Mouse (Mus musculus): ENCODE data around the gene Unkl. TPM values are rescaled to one million over a fixed set of nuclear protein-coding genes. Genes with fewer than 3 reads are reported as not detected.

Unkl gene
- polyA plus RNA-seq, 1 experiment from 2014 or later, result 16.0 TPM

- 50% methylated on average over 6 of the region's 6 CpGs for WGBS
- Histone ChIP-seq H3K27ac (ENCODE audit: low read depth, low read length) (no peak overlapping the region), H3K9ac (ENCODE audit: low read depth, low read length) (no peak overlapping the region), H3K9me3 (ENCODE audit: control insufficient read depth, low read length) (no peaks in the 10 kb centered on the region), H3K4me2 (ENCODE audit: low read length) (no peak overlapping the region), H3K4me1 (ENCODE audit: control insufficient read depth, insufficient read depth, low read depth, low read length) (peaks cover 29% of the 10 kb centered on the region), H3K27me3 (replicated peaks; ENCODE audit: control insufficient read depth, insufficient read depth, low read length) (peaks cover 11% of the 10 kb centered on the region), H3K4me3 (ENCODE audit: low read length) (no peak overlapping the region), H3K36me3 (ENCODE audit: control insufficient read depth, insufficient read depth, low read length) (peaks cover 3% of the 10 kb centered on the region)
- no peak for ATAC-seq
Observed at GRCm38 (mm10) chr17:25257804-25258261, 69.6 kb downstream of the Unkl start.

DNA sequence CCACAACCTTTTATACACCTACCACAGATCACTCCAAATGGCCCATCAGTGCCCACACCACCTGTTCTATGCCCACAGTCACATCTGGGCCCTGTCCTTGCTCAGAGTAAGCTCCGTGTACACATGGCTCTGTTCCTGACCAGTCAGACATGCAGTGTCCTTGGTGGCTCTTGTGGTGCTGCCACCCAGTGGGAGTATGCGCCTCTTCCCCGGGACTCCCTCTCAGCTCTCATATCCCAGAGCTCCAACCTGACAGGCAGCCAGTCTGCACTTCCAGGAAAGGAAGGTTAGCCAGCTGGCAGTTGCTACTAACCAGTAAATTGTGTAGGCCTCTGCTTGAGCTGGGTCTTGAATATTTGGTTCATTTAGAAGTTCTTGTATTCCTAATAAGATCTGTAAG is 76.3 kb downstream of the Unkl start:
- Histone ChIP-seq H3K4me2 (ENCODE audit: low read length) (no peak overlapping the region), H3K9ac (ENCODE audit: low read depth, low read length) (no peak overlapping the region), H3K27ac (ENCODE audit: low read depth, low read length) (no peak overlapping the region), H3K9me3 (ENCODE audit: control insufficient read depth, low read length) (no peaks in the 10 kb centered on the region), H3K27me3 (replicated peaks; ENCODE audit: control insufficient read depth, insufficient read depth, low read length) (no peaks in the 10 kb centered on the region), H3K36me3 (ENCODE audit: control insufficient read depth, insufficient read depth, low read length) (peaks cover 54% of the 10 kb centered on the region), H3K4me1 (ENCODE audit: control insufficient read depth, insufficient read depth, low read depth, low read length) (peaks cover 1% of the 10 kb centered on the region; the same call in 1 of the 2 replicates), H3K4me3 (ENCODE audit: low read length) (no peak overlapping the region)
- WGBS, result 78% methylated on average over 3 of the region's 3 CpGs
- ATAC-seq, result no peak

DNA sequence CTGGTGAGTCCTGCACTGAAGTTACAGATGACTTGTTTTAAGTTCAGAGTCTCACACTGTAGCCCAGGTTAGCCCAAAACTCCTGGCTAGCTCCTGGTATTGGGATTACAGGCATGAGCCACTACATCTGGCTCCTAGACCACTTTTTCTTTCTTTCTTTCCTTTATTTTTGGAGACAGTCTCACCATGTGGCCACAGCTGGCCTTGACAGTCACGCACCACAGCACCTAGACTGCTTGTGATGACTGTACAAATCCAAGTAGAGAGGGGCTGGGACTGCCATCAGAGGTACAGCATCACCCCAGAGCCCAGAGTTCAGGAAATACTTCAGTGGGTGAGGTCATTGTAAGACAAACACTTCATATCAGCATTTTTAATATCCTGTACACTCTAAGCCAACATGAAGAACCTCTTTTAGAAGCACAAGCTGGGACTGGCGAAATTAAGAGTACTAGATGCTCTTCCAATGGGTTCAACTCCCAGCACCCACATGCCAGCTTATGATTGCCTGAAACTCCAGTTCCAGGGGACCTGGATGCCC is 82.7 kb downstream of the Unkl start:
- Histone ChIP-seq H3K4me3 (ENCODE audit: low read length) (no peak overlapping the region; the same call in 1 of the 2 replicates), H3K36me3 (ENCODE audit: control insufficient read depth, insufficient read depth, low read length) (peaks cover 26% of the 10 kb centered on the region), H3K4me1 (ENCODE audit: control insufficient read depth, insufficient read depth, low read depth, low read length) (peaks cover 33% of the 10 kb centered on the region), H3K4me2 (ENCODE audit: low read length) (peak overlapping the region; percentile 97), H3K27ac (ENCODE audit: low read depth, low read length) (no peak overlapping the region), H3K27me3 (replicated peaks; ENCODE audit: control insufficient read depth, insufficient read depth, low read length) (no peaks in the 10 kb centered on the region), H3K9me3 (ENCODE audit: control insufficient read depth, low read length) (no peaks in the 10 kb centered on the region), H3K9ac (ENCODE audit: low read depth, low read length) (no peak overlapping the region)
- no peak for ATAC-seq
- 78% methylated on average over 2 of the region's 2 CpGs for WGBS

GRCm38 (mm10) chr17:25272326-25272725 is 84.1 kb downstream of the Unkl start:
- Histone ChIP-seq H3K27me3 (replicated peaks; ENCODE audit: control insufficient read depth, insufficient read depth, low read length) (no peaks in the 10 kb centered on the region), H3K4me3 (ENCODE audit: low read length) (peak overlapping the region; percentile 89), H3K4me1 (ENCODE audit: control insufficient read depth, insufficient read depth, low read depth, low read length) (peaks cover 33% of the 10 kb centered on the region), H3K4me2 (ENCODE audit: low read length) (peak overlapping the region; percentile 97), H3K9me3 (ENCODE audit: control insufficient read depth, low read length) (no peaks in the 10 kb centered on the region), H3K36me3 (ENCODE audit: control insufficient read depth, insufficient read depth, low read length) (peaks cover 13% of the 10 kb centered on the region), H3K27ac (ENCODE audit: low read depth, low read length) (peak overlapping the region; percentile 99), H3K9ac (ENCODE audit: low read depth, low read length) (peak overlapping the region; percentile 98)
- no peak for ATAC-seq
- 1% methylated on average over 10 of the region's 10 CpGs for WGBS

GRCm38 (mm10) chr17:25272951-25273705 is 84.9 kb downstream of the Unkl start:
- H3K4me3 ChIP-seq (ENCODE audit: low read length), result peak overlapping the region; percentile 89
- peak overlapping the region; percentile 97 for H3K4me2 ChIP-seq (ENCODE audit: low read length)
- ATAC-seq, result peak; percentile 92
- peaks cover 6% of the 10 kb centered on the region for H3K36me3 ChIP-seq (ENCODE audit: control insufficient read depth, insufficient read depth, low read length)
- under 1% methylated on average over 64 of the region's 92 CpGs for whole genome bisulfite sequencing
- H3K4me1 ChIP-seq (ENCODE audit: control insufficient read depth, insufficient read depth, low read depth, low read length), result peaks cover 33% of the 10 kb centered on the region
- no peaks in the 10 kb centered on the region for H3K27me3 ChIP-seq (replicated peaks; ENCODE audit: control insufficient read depth, insufficient read depth, low read length)
- H3K9ac ChIP-seq (ENCODE audit: low read depth, low read length), result peak overlapping the region; percentile 98
- no peaks in the 10 kb centered on the region for H3K9me3 ChIP-seq (ENCODE audit: control insufficient read depth, low read length)
- H3K27ac ChIP-seq (ENCODE audit: low read depth, low read length), result peak overlapping the region; percentile 99

DNA sequence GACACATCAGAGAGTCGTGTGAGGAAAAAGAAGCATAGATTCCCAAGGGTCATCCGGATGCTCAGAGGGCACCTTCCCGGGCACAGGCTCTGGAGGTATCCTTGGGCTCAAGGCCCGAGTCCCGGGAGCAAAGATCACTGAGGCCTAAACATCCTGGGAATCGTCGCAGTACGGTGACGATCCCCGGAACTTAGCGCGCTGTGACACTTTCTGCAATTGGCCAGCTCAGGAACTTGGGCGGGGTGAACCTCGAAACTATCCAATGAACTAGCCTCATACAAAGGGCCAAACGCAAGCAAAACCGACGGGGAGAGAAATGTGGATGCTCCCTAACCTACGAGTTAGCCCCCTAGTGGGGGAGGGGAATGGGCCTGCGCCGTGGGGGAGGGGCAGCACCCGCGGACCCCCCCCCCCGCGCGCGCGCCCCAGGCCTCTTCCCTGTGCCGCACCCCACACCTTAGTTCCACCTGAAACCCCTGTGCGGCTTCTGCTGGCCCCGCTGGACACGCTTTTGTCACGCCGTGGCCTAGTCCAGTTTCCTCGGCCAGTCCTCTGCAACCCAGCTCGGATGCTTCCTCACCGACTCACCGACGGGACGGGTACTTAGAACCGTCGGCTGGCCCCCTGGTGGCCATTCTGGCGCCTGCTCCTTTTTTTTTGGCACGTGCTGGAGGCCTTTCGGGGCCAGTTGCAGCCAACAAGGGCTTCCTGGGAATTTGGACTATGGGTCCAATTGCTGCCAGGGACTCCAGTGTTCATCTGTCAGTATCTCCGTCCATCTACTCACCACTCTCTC is 85.7 kb downstream of the Unkl start:
- under 1% methylated on average over 39 of the region's 45 CpGs for WGBS
- ATAC-seq, result peak; percentile 86

GRCm38 (mm10) chr17:25274571-25275346 is 86.6 kb downstream of the Unkl start, which contains the start of gene Ube2i:
Gene Ube2i, minus strand, starts transcription at chr17:25274622.
- Histone ChIP-seq H3K4me1 (ENCODE audit: control insufficient read depth, insufficient read depth, low read depth, low read length) (peaks cover 29% of the 10 kb centered on the region), H3K27ac (ENCODE audit: low read depth, low read length) (peak within 1 kb of the TSS; percentile 99), H3K36me3 (ENCODE audit: control insufficient read depth, insufficient read depth, low read length) (no peaks in the 10 kb centered on the region), H3K9me3 (ENCODE audit: control insufficient read depth, low read length) (no peaks in the 10 kb centered on the region), H3K27me3 (replicated peaks; ENCODE audit: control insufficient read depth, insufficient read depth, low read length) (no peaks in the 10 kb centered on the region), H3K4me3 (ENCODE audit: low read length) (peak within 1 kb of the TSS; percentile 89), H3K4me2 (ENCODE audit: low read length) (peak within 1 kb of the TSS; percentile 50), H3K9ac (ENCODE audit: low read depth, low read length) (peak within 1 kb of the TSS; percentile 98)
- ATAC-seq, result no peak
- 79% methylated on average over 9 of the region's 9 CpGs for WGBS

More for the DNA sequence above, 85.7 kb downstream of the Unkl start:
- H3K9ac ChIP-seq (ENCODE audit: low read depth, low read length), result peak overlapping the region; percentile 98
- H3K27ac ChIP-seq (ENCODE audit: low read depth, low read length), result peak overlapping the region; percentile 99
- no peaks in the 10 kb centered on the region for H3K36me3 ChIP-seq (ENCODE audit: control insufficient read depth, insufficient read depth, low read length)
- H3K4me3 ChIP-seq (ENCODE audit: low read length), result peak overlapping the region; percentile 89
- H3K9me3 ChIP-seq (ENCODE audit: control insufficient read depth, low read length), result no peaks in the 10 kb centered on the region
- peaks cover 33% of the 10 kb centered on the region for H3K4me1 ChIP-seq (ENCODE audit: control insufficient read depth, insufficient read depth, low read depth, low read length)
- H3K4me2 ChIP-seq (ENCODE audit: low read length), result peak overlapping the region; percentile 50
- H3K27me3 ChIP-seq (replicated peaks; ENCODE audit: control insufficient read depth, insufficient read depth, low read length), result no peaks in the 10 kb centered on the region

DNA sequence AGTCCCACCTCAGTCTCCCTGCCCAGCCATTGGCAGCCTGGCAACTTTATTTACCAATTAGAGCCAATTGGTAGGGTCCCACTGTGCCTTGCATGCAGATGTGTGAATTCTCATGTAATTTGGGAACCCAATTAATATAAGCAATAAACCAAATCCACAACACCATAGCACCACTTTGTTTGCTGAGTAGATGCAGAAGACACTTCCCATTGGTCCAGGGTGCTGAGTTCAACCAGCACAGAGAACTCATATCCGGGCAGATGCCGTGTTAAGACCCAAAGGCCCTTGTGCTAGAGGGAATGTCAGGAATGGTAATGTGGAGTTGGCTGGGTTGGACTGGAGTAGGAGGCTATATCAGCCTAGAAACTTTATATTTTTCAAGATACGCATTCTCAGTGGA is 87.6 kb downstream of the Unkl start:
- 98% methylated on average over 3 of the region's 3 CpGs for WGBS
- Histone ChIP-seq H3K27me3 (replicated peaks; ENCODE audit: control insufficient read depth, insufficient read depth, low read length) (no peaks in the 10 kb centered on the region), H3K27ac (ENCODE audit: low read depth, low read length) (no peak overlapping the region), H3K4me3 (ENCODE audit: low read length) (no peak overlapping the region), H3K4me1 (ENCODE audit: control insufficient read depth, insufficient read depth, low read depth, low read length) (peaks cover 18% of the 10 kb centered on the region), H3K9ac (ENCODE audit: low read depth, low read length) (no peak overlapping the region), H3K9me3 (ENCODE audit: control insufficient read depth, low read length) (no peaks in the 10 kb centered on the region), H3K36me3 (ENCODE audit: control insufficient read depth, insufficient read depth, low read length) (no peaks in the 10 kb centered on the region), H3K4me2 (ENCODE audit: low read length) (no peak overlapping the region)
- no peak for ATAC-seq
